Mouse (Mus musculus) urinary bladder, postnatal 14 days (tissue): Measurements from ENCODE around the gene Cep19.

Source experiments
- DNase-seq: peaks from one replicate; pipeline ENCODE4 v3.0.0; 2021; ENCODE audit warnings: low spot score

The Cep19 gene

DNA sequence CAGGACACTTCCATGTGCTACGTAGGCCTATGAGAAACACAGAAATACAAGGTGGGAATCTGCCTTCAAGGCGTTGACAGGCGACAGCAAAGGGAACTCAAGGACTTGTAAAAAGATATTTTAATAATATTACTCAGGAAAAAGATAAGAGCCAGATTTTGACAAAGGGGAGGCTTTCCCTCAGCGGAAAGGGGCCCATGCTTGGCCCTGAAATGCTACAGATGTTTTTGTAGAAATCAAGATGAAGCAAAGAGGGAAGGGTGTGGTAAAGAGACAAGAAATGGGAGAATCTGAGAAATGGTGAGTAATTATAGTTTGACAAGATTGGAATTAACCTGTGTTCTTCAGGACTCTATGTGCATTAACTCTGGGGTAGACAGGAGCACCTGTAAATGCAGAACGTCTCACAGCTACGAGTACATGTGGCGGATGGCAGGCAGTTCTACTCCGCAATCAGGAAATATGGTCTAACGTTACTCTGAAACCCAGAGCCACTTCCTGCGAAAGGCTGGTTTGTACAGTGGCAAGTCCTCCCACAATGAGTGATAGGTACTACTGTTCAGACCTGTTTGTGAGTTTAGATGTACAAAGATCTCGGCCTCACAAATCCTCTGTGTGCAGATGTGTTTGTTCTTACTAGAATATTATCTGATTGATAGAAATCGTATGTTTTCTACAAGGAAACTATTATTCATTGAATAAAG is 7.9 kb downstream of the Cep19 start:
- DNase-seq = no peak

DNA sequence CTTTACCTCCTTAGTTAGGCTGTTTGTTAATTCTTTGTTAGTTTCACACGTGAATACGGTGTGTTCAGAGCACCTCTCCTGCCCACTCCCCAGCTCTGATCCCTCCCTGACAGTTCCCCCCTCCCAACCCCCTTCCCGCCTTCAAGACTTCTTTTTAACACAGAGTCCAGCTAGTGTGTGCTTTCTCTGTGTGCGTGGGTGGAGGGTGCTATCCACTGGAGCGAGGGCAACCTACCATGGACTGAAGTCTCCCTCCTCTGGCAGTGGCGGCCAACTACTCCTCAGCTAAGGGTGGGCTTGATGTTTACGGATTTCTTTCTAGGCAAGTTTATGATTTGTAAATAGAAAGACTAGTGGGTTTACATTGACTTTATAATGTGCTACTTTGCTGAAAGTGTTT is 8.6 kb downstream of the Cep19 start:
- DNase-seq = no peak

DNA sequence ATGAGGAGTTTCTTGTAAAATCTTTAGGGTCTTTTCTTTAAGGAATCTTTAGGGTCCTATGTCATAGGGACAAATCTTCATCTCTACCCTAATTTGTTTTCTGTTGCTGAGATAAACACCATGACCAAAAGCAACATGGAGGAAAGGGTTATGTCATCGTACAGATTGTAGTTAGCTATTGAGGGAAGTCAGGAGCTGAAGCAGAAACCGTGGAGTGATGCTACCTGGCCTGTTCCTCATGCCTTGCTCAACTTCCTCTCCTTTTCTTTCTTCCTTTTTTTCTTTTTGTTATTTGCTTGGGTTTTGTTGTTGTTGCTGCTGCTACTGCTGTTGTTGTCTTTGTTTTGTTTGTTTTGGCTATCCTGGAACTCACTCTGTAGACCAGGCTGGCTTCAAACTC is 9.0 kb downstream of the Cep19 start:
- DNase-seq = no peak

DNA sequence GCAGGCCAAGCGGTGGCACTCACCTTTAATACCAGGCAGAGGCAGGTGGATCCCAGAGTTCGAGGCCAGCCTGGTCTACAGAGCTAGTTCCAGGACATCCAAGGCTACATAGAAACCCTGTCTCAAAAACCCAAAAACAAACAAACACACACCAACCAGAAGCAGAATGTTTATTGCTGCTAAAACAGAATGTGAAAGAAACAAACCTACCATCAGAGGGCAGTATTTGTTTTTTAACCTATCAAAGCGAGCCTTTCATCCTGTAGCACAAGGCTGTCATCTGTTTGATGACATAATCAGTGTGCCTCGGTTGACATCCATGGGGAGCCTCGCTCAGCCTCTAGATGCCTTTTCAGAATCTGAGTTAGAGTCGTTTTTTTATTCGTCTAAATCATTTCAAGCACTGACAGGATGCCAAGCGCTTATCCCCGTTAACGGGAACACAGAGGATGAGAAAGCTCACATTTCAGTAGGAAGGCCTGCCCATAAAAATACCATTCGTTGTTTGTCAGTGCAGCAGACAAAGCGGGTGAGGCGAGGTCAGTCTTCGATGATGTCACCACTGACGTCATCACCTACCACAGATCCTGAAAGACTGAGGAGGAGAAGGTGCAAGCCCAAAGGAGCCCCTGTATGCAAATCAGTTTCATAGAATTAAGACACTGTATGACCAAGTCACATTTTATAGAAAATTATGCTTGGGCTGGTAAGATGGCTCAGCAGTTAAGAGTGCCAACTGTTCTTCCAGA is 11.5 kb downstream of the Cep19 start:
- DNase-seq = peak; percentile 37

DNA sequence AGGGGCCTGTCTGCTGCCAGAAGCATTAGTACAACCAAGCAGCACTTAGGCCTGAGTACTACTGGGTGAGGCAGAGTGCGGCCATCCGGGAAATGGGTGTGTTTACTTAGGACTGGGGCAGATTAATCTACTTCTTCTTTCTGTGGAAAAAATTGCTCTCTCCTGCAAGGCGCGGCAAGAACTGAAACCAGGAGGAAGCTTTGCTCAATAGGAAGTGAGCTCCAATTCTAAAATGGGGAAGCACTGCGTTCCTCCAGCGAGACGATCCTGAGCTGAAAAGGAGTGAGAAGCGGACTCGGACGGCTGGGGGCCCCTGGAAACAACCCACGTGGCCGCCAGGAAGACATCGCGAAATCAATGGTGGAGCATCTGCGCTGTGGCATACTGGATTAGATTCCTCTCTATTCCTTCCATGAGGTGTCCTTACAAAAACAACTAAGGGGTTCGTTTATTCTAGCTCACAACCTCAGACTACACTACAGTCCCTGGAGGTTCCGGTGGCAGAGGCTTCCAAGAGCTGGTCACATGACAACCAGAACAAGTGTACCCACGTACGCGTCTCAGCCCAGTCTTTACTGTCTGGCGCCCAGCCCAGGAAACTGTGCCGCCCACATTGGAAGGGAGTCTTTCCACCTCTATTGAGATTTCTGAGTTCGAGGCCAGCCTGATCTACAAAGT is 14.1 kb downstream of the Cep19 start:
- peak; percentile 53 for DNase-seq

DNA sequence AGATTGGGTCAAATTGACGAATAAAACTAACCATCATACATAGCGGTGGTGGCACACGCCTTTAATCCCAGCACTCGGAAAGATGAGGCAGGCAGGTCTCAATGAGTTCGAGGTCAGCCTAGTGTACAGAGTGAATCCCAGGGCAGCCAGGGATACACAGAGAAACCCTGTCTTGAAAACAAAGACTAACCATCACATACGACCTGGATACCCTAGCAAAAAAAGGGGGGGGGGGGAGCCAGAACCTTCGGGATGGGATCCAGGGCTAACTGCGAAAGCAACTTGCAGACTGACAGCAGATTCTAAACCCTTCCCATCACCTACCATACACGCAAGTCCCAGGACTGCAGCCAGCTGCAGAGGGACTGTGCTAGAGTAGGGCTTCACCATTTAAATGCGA is 14.8 kb downstream of the Cep19 start:
- DNase-seq = no peak

DNA sequence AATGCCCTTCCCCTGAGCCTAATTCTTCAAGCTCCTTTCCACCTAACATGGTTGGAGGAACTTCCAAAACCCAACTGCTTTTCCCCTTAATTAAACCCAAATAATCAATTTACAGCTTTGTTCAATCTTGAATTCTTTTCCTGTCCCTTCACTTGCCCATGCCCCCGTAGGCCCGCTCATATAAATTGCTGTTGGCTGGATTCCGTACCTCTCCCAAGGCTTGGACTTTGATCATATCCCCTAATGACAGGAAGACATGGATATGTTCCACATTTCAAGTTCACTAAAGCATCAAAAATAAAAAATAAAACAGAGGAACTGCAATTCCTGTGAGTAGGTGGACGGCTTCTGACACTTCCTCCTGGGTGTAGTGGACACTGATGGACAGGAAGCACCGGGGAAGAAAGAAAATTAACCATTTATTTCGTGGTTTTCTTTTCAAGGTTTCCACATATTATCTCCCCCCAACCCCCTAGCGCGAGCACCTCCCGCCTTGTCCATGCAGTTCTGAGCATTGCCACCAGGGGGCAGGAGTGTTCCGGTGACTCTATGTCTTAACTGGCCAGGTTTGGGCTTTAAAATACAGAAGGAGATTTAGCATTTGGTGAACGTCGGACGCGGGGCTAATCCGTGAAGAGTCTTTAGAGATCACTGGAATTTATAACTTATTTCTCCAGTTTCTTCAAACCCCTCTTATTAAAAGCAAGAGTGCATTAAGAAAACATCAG is 15.5 kb downstream of the Cep19 start:
- DNase-seq = peak; percentile 85

DNA sequence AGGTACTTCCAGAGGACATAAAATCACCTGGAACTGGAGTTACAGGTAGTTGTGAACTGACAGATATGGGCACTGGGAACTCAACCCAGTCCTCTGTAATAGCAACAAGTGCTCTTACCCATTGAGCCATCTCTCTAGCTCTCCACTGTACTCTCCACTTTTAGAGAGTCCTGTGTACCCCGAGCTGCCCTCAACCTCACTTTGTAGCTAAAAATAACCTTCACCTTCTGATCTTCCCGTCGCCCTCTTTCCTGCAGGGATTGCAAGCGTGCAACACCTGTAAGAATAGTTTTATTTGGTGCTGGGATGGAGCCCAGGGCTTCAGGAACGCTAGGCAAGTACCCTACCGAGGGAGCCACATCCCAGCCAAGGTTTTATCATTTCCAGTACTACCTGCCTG is 16.2 kb downstream of the Cep19 start:
- DNase-seq = no peak

DNA sequence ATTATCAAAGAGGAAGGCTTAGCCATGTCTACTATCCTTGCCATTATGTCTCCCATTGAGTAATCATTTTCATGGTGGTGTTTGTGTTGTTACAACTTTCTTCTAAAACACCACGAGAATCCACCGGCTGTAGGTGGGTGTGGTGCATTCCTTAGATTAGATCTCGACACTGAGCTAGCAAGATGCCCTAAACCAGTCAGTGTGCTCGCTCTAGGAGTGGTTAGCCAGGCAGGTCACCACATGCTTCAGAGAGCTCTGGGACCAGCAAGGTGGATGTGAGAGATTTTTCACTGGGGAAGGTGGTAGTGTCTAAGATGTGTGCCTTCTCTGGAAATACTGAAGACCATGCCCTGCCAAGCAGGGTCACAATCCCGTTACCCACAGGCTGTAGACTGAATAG is 16.6 kb downstream of the Cep19 start:
- peak; percentile 51 for DNase-seq

DNA sequence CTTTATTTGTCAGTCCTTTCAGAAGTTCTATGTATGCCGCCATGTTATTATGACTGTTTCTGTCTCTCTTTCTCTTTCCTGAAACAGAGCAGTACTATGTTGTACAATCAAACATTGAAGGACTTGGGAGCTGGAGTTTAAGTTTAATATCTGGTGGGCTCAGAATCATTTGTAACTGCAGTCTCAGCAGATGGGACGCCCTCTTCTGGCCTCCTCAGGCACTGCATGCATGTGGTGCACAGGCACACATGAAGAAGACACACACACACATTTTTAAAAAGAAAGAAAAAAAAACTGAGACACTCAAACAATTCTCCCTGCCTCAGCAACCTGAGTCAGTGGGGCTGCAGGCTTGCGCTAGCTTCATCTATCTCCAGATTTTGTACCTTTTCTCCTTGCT is 20.9 kb downstream of the Cep19 start:
- no peak for DNase-seq

DNA sequence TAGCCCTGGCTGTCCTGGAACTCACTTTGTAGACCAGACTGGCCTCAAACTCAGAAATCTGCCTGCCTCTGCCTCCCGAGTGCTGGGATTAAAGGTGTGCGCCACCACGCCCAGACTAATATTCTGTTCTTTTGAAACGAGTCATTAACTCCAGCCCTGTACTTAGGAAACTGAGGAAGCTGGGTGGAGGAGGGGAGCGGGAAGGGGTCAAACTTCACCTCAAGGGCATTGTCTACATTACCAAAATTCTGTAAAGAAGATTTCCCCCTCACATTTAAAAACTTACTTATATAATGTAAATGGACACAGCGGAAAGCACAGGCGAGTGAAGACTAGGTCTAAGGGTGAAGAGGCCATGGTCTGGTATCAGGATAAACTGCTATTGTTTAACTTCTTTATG is 24.4 kb downstream of the Cep19 start:
- no peak for DNase-seq

DNA sequence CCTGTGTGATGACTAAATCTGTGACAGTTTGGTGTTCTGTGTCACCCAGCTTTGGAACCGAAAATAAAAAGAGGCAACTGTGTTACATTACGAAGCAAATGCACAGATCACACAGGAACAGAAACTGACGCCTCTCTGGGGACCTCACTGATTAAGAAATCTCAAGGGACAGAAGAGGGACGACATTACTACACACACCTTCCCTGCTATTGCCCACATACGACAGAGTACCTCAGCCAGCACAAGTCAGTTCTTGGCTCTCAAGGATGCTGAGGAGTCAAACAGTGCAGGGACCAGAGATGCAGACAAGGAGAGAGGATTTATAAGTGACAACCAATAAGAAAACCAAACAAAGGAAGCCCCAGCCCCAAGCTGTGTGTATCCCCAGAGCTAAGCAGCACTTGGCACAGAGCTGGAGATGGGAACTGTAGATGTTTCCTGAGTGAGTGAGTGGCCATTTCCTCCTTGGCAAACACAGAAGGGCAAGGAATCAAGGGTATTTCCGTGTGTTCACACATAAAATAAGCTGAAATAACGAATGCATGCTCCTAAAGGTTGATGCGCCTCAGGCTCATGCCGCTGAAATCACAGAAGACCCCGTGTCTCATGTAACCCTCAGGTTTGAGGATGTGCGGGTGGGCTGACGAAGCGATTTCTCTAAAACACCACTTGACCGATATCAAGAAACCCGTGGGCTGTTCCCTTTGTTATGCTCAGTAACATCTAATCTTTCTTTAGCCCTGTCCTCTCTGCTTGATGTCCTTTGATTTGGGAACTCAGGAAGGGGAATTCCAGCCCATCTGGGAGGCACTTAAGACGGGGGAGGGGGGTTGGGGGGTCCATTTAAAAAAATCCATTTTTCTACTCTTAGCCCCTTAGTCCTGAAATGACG is 25.1 kb downstream of the Cep19 start:
- DNase-seq = no peak

DNA sequence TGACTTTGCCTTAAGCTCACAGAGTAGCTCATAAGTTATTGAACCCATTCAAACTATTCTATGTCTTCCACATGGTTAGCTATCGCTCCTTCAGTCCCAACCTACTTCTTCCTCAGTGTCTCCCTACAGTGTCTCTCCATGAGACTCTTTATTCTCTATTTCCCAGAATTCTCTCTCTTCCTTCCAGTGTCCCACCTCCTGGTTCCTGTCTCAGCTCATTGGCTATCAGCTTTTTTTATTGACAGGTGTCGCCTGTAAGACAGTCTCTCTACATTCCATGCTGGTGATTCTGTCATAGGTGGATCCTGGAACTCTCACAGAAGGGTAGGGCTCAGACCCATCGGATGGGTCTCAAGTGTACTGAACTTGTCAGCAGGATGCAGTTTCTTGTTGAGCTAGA is 25.8 kb downstream of the Cep19 start:
- DNase-seq = no peak

DNA sequence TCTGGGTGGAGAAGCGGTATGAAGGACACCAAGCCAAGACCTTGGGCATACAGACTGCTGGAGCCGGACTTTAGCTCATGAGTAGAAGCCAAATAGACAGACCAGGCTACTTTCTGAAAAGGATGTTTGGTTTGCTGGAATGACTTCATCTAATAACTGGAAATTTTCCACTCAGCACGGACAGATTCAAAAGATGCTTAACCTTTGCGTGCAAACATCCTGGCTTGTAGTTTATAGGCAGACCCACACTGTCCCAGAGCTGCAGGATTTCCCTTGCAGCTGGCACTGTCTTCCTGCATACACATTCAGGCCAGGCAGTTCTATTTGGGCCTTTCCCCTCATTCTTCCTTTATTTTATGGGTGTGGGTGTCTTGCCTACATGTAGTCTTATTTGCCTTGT is 27.4 kb downstream of the Cep19 start:
- no peak for DNase-seq

DNA sequence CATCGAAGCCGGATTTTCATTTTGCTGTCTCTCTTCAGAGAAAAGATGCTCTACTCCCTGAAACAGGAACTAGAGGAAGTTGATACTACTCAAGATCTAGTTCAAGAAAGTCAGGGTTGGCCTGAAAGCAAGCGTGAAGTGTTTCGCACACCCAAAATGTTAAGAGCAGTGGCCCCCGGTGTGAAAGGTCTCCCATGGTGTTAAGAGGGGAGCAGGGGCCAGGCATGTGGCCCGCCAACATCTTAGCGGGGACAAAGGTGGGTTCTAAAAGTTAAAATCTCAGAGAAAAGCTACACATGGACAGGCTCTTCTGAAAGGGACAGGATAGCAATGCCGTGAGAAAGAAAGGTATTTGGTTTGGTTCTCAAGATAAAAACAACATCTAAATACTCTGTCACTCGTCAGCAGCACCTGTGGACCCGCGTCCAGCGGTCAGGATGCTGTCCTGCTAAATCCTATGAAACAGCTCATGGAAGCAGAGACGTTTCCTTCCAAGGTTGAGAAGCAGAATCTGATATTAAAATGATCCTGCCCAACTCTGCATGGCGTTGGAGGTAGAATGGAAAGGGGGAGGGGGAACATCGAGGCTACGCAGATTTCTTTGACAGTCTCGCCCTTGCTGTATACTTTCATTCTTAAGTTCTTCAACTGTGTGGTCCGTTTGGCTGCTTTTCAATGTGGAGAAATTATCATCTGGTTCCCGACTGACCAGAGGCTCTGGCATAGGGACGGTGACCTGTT is 30.0 kb downstream of the Cep19 start:
- no peak for DNase-seq

DNA sequence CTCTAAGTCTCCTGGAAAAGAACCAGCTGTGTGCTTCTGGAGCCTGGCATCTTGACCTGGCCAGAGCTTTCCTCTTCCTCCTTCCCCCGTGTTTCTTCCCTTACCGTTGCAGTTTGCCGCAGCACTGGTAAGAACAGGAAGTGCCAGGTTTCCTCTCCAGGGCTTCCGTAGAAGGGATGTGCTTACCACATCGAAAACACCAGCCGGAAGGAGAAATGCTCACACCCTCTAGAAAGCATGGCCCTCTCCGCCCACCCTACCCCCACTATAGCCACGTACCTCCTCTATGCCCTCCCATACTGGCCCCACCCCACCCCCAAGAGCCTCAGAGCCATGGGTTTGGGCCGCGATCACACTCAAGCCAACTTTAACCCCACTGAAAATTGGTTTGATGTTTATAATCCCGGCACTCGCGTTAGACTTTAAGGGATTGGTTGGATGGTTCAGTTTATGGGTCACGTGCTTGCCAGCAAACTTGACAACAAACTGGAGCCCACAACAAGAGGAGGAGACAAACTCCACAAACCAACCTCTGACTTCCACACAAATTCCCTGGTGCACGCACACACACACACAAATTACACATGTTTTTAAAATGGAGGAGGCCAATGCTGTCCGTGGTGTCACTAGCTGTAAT is 30.7 kb downstream of the Cep19 start:
- DNase-seq = peak; percentile 24

DNA sequence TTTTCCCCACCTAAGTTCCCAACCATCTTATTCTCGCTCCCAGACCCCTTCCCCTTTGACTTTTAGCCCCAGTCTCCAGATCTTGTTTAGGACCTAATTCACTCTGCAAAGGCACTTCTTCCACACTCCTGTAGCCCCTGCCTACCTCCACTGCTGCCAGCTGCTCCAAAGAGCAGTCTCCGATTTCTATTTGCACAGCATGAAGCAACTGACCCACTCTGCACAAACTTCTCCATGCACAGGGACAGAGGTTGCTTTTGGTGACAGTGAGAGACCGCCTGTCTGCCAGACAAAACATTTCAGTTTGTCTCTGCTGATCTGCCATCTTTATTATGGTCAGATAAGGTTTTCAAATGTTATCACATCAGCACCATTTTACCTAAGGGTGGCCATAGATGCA is 33.5 kb downstream of the Cep19 start:
- no peak for DNase-seq

DNA sequence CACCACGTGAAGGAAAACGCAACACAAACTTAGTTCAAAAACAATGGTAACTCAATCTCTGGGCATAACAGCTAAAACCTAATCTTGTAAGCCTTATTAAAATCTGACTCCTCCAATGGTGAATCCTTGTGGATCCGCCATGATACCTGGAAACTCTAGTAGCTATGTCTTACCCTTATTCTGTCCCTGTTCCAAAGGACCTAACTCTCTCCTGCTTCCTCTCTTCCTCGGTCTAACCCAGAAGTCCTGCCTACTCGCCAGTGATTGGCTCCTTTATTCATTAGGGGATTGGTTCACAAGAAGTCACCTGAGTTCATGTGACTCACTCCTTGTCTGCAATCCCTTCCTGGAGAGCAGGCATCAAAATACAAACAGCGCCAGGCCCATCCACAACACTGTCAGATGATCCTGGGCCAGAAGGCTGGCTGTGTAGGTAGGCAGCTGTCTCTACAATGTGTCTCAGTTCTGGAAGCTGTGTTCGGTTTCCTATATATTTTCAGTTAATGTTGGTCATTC is 36.3 kb downstream of the Cep19 start:
- DNase-seq = no peak

DNA sequence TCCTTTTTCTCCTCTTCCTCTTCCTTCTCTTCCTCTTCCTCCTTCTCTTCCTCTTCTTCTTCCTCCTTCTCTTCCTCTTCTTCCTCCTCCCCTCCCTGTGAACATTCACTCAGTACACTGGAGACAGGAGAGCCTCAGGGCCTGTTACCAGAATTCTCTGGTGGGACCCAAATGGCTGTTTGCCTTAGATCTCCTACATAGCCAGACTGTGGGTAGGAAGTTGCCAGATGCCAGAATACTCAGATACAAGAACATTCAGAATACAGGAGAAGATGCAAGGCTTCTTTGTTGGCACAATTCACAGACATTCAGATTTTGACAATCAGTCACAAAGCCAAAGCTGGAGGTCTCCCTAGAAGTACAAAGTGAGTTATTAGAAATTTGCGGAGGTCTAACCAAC is 39.4 kb downstream of the Cep19 start:
- DNase-seq = no peak

DNA sequence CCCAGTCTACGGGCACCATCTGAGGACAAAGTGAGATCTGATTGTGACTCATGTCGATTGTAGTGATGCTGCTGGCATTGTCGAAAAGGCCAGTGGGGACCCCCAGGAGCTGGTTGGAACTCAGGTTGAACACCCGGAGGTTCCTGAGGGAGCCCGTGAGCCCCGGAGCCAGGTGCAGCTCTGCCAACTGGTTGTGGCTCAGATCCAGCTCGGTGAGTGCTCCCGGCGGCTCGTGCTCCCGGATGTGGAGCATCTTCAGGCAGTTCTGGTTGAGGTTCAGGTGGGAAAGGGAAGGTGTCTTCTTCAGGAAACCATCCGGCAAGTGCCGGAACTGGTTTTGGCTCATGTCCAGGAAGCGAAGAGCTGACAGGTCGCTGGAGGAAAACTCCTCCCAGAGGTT is 44.2 kb downstream of the Cep19 start:
- DNase-seq = no peak
